Mouse (Mus musculus) stomach, postnatal 0 days (tissue): ENCODE results near the gene Extl2.
A peak's percentile ranks its signal among the peaks of the same experiment; 100 is the strongest.

ENCODE experiments used
- CTCF ChIP-seq: IDR thresholded peaks from 2 replicates; pipeline ENCODE4 v1.5.1; 2016; ENCODE audit warnings: antibody characterized with exemption, low read depth, mild to moderate bottlenecking, moderate library complexity
- EP300 ChIP-seq: optimal IDR thresholded peaks from 2 replicates; pipeline ENCODE3; 2016; ENCODE audit warnings: antibody characterized with exemption

DNA sequence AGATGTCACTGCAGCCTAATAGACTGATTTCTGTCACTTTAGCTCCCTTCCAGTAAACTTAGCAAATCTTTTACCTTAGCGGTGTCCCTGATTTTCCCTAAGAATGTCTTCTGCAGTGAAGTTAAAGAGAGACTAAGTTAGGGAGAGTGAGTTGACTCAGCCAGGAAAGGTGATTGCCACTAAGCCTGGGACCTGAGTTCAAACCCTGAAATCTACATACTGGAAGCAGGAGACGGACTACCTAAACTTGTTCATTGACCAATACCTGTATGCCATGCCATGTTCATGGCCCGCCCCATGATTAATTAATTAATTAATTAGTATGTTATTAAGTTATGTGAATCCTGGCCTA lies 26.6 kb downstream of the Extl2 start:
- peak; percentile 88 for TF ChIP-seq CTCF
- TF ChIP-seq EP300 = no peak
